Mouse (Mus musculus) ES-E14 (cell line): ENCODE data around the gene Zc3h4.

Source experiments
- CHD2 ChIP-seq: IDR thresholded peaks from 2 replicates; pipeline ENCODE4 v1.6.1; 2014; ENCODE audit warnings: mild to moderate bottlenecking, low read depth, low read length, inconsistent platforms
- HCFC1 ChIP-seq: IDR thresholded peaks from 2 replicates; pipeline ENCODE4 v1.6.1; 2012; ENCODE audit warnings: low read length, inconsistent platforms, borderline replicate concordance; ENCODE audit not compliant: insufficient read depth

GRCm38 (mm10) chr7:16398387-16399050, 2.2 kb upstream of the Zc3h4 start:
- TF ChIP-seq HCFC1 = no peak
- TF ChIP-seq CHD2 = no peak
